Mouse (Mus musculus): Measurements from ENCODE around the gene Ppp1r3f. TPM values are rescaled to one million over a fixed set of nuclear protein-coding genes. Genes with fewer than 3 reads are reported as not detected.

Gene Ppp1r3f
- polyA plus RNA-seq, 1 experiment from 2014 or later = 2.2 TPM

DNA sequence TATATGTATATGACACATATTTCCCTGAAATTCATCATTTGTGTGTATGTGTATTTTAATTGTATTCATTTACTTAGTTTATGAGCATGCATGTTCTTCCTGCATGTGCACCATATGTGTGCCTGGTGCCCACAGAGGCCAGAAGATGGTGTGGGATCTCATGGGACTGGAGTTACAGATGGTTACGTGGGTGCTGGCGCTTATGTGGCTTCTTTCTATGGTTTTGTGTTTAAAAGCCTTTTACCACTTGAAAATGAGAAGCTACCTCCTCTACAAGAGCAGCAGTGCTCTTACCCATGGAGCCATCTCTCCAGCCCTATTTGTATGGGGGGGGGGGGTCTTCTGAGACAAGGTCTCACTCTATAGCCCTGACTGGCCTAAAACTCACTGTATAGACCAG, 7.1 kb upstream of the Ppp1r3f start:
- no peak for ATAC-seq (ENCODE audit: borderline replicate concordance, extremely low read depth, low FRiP score, low TSS enrichment)

DNA sequence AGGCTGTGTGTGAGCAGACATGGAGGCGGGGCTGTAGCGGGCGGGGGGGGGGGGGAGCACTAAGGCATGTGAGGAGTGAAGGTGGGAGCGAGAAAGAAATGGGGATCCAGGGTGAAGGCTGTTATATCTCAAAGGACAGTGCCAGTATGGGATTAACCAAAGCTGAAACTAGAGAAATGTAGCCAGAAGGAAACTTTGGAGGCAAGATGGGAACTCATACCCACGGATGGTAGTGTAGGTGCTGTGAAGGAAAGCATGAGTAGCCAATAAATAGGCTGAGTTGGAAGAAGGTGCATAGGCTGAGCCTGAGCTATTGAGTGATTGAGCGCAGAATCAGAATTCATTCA, 775 bp upstream of the Ppp1r3f start:
- Histone ChIP-seq H3K9me3 (no peaks in the 10 kb centered on the region), H3K4me1 (peaks cover 19% of the 10 kb centered on the region), H3K4me2 (peak overlapping the region; percentile 60), H3K4me3 (peak overlapping the region; percentile 60), H3K27me3 (no peaks in the 10 kb centered on the region), H3K9ac (no peak overlapping the region; the same call in 1 of the 2 replicates), H3K27ac (no peak overlapping the region), H3K36me3 (no peaks in the 10 kb centered on the region)
- 23% methylated on average over 5 of the region's 6 CpGs for WGBS
- no peak for ATAC-seq (ENCODE audit: borderline replicate concordance, extremely low read depth, low FRiP score, low TSS enrichment)

More for the DNA sequence above, 7.1 kb upstream of the Ppp1r3f start:
- 91% methylated on average over 2 of the region's 2 CpGs for WGBS
- no peaks in the 10 kb centered on the region for H3K36me3 ChIP-seq
- no peak overlapping the region for H3K27ac ChIP-seq
- H3K4me1 ChIP-seq = no peaks in the 10 kb centered on the region
- H3K9me3 ChIP-seq = no peaks in the 10 kb centered on the region
- H3K27me3 ChIP-seq = no peaks in the 10 kb centered on the region
- no peak overlapping the region for H3K4me3 ChIP-seq
- no peak overlapping the region for H3K9ac ChIP-seq
- no peak overlapping the region for H3K4me2 ChIP-seq

DNA sequence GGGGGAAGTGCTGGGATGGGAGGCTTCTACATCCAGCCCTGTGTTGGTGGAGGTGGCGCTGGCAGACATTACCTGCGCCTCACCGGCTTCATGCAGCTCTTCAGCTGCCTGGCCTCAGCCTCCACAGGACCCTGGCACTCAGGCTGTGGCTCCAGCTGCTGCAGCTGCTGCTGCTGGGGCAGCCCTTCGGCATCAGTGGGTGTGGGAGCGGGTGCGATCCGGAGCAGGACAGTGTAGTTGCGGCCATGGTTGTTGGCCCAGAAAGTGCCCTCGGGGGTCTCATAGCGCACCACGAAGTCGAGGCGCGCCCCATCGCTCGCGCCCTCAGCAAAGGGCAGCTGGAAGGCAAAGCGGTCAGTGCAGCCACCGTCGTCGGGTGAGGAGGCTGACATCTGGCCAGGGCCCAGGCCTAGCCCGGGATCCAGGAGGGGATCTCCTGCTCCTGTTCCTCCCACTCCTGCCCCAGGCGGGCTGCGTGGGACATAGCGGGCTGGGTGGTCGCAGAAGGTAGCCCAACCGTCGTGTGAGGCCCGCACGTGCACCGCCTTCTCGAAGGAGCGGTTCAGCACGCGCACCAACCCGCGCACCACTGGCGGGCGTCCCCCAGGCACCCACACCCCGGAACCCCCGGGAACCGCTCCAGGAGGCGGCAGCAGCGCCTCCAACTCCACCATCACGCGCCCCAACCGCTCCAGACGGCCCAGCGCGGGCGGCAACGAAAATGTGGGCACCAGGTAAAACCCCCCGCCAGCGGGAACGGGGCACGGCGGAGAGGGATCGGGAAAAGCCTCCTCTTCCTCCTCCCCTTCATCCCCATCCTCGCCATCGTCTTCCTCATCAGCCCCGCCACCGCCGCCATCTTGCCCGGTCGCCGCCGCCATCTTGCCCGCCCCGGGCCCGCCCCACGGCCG, 652 bp downstream of the Ppp1r3f start, which contains the start of gene Foxp3:
Foxp3 (plus strand) TSS at position 469 of the 911 bp plus-strand sequence.
- 24% methylated on average over 63 of the region's 72 CpGs for WGBS
- Histone ChIP-seq H3K4me1 (peaks cover 19% of the 10 kb centered on the region), H3K27ac (peak within 1 kb of the TSS; percentile 80), H3K9ac (peak within 1 kb of the TSS; percentile 63), H3K4me2 (peak within 1 kb of the TSS; percentile 71), H3K27me3 (no peaks in the 10 kb centered on the region), H3K36me3 (no peaks in the 10 kb centered on the region), H3K4me3 (peak within 1 kb of the TSS; percentile 60), H3K9me3 (no peaks in the 10 kb centered on the region)
- peak; percentile 72; the same call in 1 of the 2 replicates for ATAC-seq (ENCODE audit: borderline replicate concordance, extremely low read depth, low FRiP score, low TSS enrichment)

DNA sequence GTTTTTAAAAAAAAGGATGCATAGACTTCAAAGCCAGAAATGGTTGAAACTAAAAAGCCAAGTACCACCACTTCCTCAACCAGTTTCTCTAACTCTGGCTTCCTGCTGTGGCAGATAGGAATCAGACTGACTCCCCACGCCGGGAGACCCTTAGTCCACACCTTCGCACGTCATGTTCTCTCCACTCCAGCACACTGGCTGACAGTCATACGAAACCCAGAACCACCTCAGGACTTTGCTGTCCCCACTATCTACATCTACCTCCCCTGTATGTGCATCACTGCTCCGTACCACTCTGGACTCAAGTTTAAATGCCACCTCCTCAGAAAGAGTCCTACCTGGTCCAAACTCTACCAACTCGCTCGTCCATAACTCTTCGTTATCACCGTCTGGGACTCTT, 1.6 kb downstream of the Ppp1r3f start:
- ATAC-seq (ENCODE audit: borderline replicate concordance, extremely low read depth, low FRiP score, low TSS enrichment) = no peak
- H3K9me3 ChIP-seq = no peaks in the 10 kb centered on the region
- H3K27ac ChIP-seq = no peak overlapping the region
- no peaks in the 10 kb centered on the region for H3K36me3 ChIP-seq
- 66% methylated on average over 10 of the region's 10 CpGs for WGBS
- peak overlapping the region; percentile 71 for H3K4me2 ChIP-seq
- no peaks in the 10 kb centered on the region for H3K27me3 ChIP-seq
- H3K4me1 ChIP-seq = peaks cover 19% of the 10 kb centered on the region
- H3K4me3 ChIP-seq = peak overlapping the region; percentile 60; the same call in 1 of the 2 replicates
- no peak overlapping the region for H3K9ac ChIP-seq

DNA sequence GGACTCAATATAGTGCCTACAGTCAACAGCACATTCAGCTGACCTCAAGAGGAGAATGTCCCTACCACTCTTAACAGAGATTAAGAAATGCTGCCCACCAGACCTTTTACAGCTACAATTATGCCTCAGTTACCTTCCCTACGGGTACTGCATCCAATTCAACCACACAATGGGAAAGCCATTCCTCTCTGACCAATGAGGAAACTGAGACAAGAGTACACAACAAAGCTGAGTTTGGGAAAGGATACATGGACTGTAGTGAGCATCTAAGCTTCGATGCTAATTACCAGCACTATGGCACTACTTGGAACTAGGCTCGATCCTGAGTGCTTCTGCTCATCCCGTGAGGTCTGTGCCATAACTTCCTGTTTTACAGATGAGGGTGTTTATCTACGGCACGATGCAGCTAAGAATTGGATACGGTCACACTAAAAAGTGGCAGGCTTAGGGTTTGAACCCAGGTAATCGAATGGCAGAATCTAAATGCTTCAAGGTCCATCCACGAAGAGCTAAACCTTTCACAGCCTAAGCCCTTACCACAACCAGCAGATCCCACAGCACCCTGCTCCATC, 2.4 kb downstream of the Ppp1r3f start:
- 85% methylated on average over 9 of the region's 9 CpGs for WGBS

DNA sequence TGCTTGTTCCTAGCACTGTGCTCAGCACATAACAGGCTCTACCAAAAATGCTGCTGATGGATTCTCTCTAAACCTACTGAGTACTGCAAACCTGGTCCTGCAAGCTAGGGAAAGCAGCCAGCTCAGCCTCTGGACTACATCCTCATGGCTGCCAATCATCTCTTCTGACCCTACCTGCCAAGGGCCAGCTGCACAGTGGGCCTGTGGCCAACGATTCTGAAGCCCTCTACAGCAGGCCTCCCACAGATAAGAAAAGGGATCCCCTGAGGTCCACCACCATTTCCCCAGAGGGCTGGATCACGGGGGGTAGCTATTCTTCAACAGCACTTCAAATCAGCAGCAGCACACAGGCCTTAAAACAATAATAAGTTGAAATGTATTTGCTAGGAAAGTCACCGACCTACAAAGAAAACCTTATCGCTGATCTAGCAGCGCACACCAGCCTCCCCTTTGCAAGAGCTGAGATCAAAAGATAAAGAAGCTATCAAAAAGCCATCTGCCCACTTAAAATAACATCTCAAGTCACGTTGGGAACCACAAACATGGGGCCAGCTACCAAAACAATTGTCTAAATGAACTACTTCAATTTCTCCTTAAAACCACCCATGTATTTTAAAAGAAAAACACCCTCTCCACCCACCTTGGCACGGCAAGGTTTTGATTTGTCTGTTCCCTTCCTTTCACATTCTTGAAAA, 3.5 kb downstream of the Ppp1r3f start:
- Histone ChIP-seq H3K27ac (no peak overlapping the region), H3K27me3 (no peaks in the 10 kb centered on the region), H3K9ac (no peak overlapping the region), H3K4me1 (peaks cover 19% of the 10 kb centered on the region), H3K4me2 (no peak overlapping the region), H3K4me3 (no peak overlapping the region), H3K9me3 (no peaks in the 10 kb centered on the region), H3K36me3 (no peaks in the 10 kb centered on the region)
- WGBS = 45% methylated on average over 7 of the region's 7 CpGs
- no peak for ATAC-seq (ENCODE audit: borderline replicate concordance, extremely low read depth, low FRiP score, low TSS enrichment)

More for the DNA sequence above, 2.4 kb downstream of the Ppp1r3f start:
- Histone ChIP-seq H3K36me3 (no peaks in the 10 kb centered on the region), H3K9ac (no peak overlapping the region), H3K27me3 (no peaks in the 10 kb centered on the region), H3K27ac (no peak overlapping the region), H3K4me2 (peak overlapping the region; percentile 71; the same call in 1 of the 2 replicates), H3K4me3 (no peak overlapping the region), H3K4me1 (peaks cover 19% of the 10 kb centered on the region), H3K9me3 (no peaks in the 10 kb centered on the region)
- no peak for ATAC-seq (ENCODE audit: borderline replicate concordance, extremely low read depth, low FRiP score, low TSS enrichment)

DNA sequence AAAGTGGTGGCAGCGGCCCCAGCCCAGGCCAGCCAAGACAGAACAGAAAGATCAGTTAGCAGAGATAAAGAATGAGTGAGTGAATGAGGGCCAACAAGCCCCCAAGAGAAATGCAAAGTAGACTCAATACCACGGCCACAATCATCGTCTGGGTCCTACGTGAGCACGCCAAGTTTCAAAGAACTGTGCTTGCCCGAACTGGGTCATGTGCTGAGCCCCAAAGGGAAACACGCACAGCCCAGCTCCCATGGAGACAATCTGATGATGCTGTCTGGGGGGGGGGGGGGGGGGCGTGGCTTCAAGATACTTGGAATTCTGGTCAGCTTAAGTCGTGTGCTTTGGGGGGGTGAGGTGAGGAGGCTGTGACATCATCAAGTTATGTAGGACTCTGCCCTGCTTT, 6.6 kb downstream of the Ppp1r3f start:
- Histone ChIP-seq H3K36me3 (no peaks in the 10 kb centered on the region), H3K27me3 (no peaks in the 10 kb centered on the region), H3K4me2 (no peak overlapping the region), H3K9ac (no peak overlapping the region), H3K27ac (no peak overlapping the region), H3K4me1 (peaks cover 11% of the 10 kb centered on the region; the same call in 1 of the 2 replicates), H3K4me3 (no peak overlapping the region), H3K9me3 (no peaks in the 10 kb centered on the region)
- ATAC-seq (ENCODE audit: borderline replicate concordance, extremely low read depth, low FRiP score, low TSS enrichment) = no peak
- WGBS = 65% methylated on average over 9 of the region's 9 CpGs

DNA sequence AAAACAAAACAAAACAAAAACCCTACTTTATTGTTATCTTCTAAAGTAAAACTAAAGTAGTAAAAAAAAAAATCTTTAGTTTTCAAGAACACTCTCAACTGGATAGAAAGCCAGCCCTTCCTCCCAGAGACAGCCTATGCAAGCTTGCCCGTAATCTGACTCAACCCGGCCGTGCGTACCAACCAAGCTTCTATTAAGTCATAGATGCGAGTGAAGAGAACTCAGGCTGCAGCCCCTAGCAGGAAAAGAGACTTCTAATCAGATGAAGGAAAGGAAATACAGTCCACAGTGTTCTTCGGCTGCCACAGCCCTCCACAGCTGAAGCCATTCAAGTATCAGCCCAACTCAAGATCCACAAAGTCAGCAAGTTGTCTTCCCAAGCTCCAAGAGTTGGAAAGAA, 7.7 kb downstream of the Ppp1r3f start:
- Histone ChIP-seq H3K9me3 (no peaks in the 10 kb centered on the region), H3K4me1 (0 out of 2 replicates have a peak, but pooled peaks cover 3% of the 10 kb centered on the region), H3K27ac (no peak overlapping the region), H3K4me2 (no peak overlapping the region), H3K27me3 (no peaks in the 10 kb centered on the region), H3K36me3 (no peaks in the 10 kb centered on the region), H3K9ac (no peak overlapping the region), H3K4me3 (no peak overlapping the region)
- no peak for ATAC-seq (ENCODE audit: borderline replicate concordance, extremely low read depth, low FRiP score, low TSS enrichment)
- 80% methylated on average over 6 of the region's 6 CpGs for WGBS

DNA sequence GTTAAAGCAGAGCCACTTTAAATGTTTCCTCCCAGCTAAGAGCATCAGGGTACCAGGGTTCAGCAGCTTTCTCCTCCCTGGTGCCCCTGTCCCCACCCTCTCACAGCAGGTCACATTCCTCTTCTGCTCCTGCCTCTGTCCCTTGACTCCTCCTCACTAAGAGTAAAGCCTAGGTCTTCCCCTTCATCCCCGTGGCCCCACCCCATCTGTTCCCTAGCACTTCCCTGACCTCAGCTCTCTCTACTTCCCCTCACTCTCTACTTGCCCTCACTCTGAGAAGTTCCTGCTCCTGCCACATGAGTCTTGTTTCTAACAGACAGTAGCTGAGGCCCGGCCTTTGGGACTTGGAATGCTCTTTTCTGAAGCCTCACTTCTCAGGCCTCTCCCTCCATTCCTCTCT, 11.0 kb downstream of the Ppp1r3f start:
- Histone ChIP-seq H3K4me1 (no peaks in the 10 kb centered on the region), H3K4me3 (no peak overlapping the region), H3K36me3 (no peaks in the 10 kb centered on the region), H3K9ac (no peak overlapping the region), H3K27ac (no peak overlapping the region), H3K9me3 (no peaks in the 10 kb centered on the region), H3K27me3 (no peaks in the 10 kb centered on the region), H3K4me2 (no peak overlapping the region)
- WGBS = 19% methylated on average over 2 of the region's 2 CpGs
- no peak for ATAC-seq (ENCODE audit: borderline replicate concordance, extremely low read depth, low FRiP score, low TSS enrichment)

DNA sequence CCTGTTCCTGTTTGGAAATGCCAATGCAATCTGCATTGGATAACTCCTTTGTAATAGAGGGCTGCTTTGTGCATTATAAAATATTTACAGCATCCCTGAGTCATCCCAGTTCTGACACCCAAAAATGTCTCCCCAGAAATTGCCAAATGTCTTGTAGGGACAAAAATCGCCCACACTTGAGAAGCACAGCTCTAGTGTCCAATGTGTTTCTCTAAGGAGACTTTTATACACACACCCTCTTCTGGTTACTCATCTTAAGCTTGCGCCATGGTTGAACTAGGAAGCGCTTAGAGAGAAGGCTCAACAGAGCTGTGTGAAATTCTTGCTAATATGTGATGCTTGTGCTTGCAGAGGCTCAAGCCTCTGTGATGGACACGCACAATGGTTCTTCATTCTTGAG, 20.6 kb downstream of the Ppp1r3f start:
- ATAC-seq (ENCODE audit: borderline replicate concordance, extremely low read depth, low FRiP score, low TSS enrichment) = no peak
- Histone ChIP-seq H3K36me3 (no peaks in the 10 kb centered on the region), H3K4me2 (no peak overlapping the region), H3K4me1 (no peaks in the 10 kb centered on the region), H3K9me3 (no peaks in the 10 kb centered on the region), H3K9ac (no peak overlapping the region), H3K27me3 (no peaks in the 10 kb centered on the region), H3K4me3 (no peak overlapping the region), H3K27ac (no peak overlapping the region)
- WGBS = 90% methylated on average over 4 of the region's 4 CpGs

DNA sequence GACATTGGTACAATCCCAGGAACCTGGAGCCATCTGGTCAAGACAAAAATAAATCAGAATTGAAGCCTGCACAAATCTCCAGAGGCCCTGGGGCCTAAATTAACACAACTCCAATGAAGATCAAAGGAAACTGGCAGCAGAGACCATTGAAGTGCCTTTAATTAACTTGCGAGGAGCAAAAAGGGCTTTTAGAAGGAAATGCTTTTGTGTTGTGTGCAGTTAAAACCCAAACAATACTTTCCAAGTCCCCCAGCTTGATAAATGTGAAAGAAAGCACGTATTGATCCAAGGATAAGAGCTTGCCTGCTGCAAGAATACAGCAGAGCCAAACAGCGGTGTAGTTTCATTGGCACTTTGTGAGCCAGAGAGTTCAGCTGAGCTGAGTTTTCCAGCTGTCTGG, 49.1 kb downstream of the Ppp1r3f start:
- H3K4me1 ChIP-seq = no peaks in the 10 kb centered on the region
- no peaks in the 10 kb centered on the region for H3K27me3 ChIP-seq
- no peak overlapping the region for H3K9ac ChIP-seq
- no peak overlapping the region for H3K4me3 ChIP-seq
- H3K9me3 ChIP-seq = no peaks in the 10 kb centered on the region
- no peak overlapping the region for H3K27ac ChIP-seq
- no peaks in the 10 kb centered on the region for H3K36me3 ChIP-seq
- no peak for ATAC-seq (ENCODE audit: borderline replicate concordance, extremely low read depth, low FRiP score, low TSS enrichment)
- WGBS = 45% methylated on average over 3 of the region's 3 CpGs
- no peak overlapping the region for H3K4me2 ChIP-seq

Measured in lung, embryonic 15.5 days (tissue).